In the genomic region with DNA sequence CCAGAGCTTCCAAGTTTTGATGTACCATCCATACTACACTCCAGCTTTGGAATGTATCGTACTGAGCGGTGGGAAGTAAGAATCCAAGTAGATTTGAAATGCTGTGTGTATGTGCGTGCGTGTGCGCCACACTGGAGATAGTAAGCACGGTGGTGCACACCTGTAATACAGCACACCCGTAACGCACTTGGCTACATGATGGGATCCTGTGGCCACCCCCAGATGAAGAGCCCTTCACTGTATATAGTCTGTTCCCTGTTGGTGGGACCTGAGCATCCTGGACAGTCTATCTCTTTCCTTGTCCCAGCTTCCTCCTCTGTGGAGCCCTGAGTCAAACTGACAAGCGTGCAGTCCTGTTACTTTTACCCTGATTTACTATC, we compare ENCODE assay signal across 9 mouse cellular contexts. TPM values are rescaled to one million over a fixed set of nuclear protein-coding genes. Genes with fewer than 3 reads are reported as not detected.
DNase-seq lines count a peak whose midpoint lies in the region; ATAC-seq and TF ChIP-seq lines count a peak whose summit lies in the region.
"Had no signal": no experiment of that assay in that cellular context is flagged by ENCODE, and none has a peak within 500 bp of the region (broad histone marks: within the 10 kb centered on the region; RNA-seq: fewer than 3 reads in every experiment).

No protein-coding gene starts in this region.

- peak overlapping the region; percentile 59 for H3K4me3 ChIP-seq in left cerebral cortex, adult 2 months
- peak overlapping the region; percentile 62 for H3K4me3 ChIP-seq in embryonic facial prominence, embryonic 12.5 days
- H3K4me3 ChIP-seq in intestine, embryonic 14.5 days (ENCODE audit: low read depth, low read length) = peak overlapping the region; percentile 94

- DNase-seq in left cerebral cortex, adult 2 months (ENCODE audit: extremely low spot score in 1 of 2, low spot score in 2 of 2) = no peak
- no peak for DNase-seq in left cerebral cortex, postnatal 25 days (ENCODE audit: low spot score in 2 of 2)
- DNase-seq in intestine, embryonic 14.5 days (ENCODE audit: low spot score) = no peak
- peak; percentile 27 for DNase-seq in naive thymus-derived CD4-positive, alpha-beta T cell, adult 2 months (ENCODE audit: low read depth)
- no peak for DNase-seq in layer of hippocampus, adult 11-12 months (ENCODE audit: low spot score)
- no peak for DNase-seq in embryo, embryonic 11 days
- no peak for DNase-seq in left cerebral cortex, adult 11 months (ENCODE audit: low spot score)
- DNase-seq: retina, postnatal 1 day had no signal

- intact Hi-C loops in left cerebral cortex, adult 2 months (cut with DNase I) = no loop called here
- intact Hi-C loops in left cerebral cortex, postnatal 25 days (cut with DNase I) = no loop called here

- WGBS in embryonic facial prominence, embryonic 12.5 days = 13% methylated on average over 9 of the region's 9 CpGs
- WGBS in intestine, embryonic 14.5 days = 8% methylated on average over 9 of the region's 9 CpGs

- peak overlapping the region; percentile 61 for H3K9ac ChIP-seq in embryonic facial prominence, embryonic 12.5 days
- peak overlapping the region; percentile 81 for H3K9ac ChIP-seq in intestine, embryonic 14.5 days (ENCODE audit: low read length)

- TF ChIP-seq CTCF in left cerebral cortex, adult 2 months (IDR thresholded peaks at IDR 0.05) = no peak

- peaks cover 17% of the 10 kb centered on the region for H3K4me1 ChIP-seq in embryonic facial prominence, embryonic 12.5 days
- H3K4me1 ChIP-seq in intestine, embryonic 14.5 days (replicated peaks; ENCODE audit: control insufficient read depth, insufficient read depth, low read length) = peaks cover 15% of the 10 kb centered on the region

- H3K27ac ChIP-seq in left cerebral cortex, adult 2 months = no peak overlapping the region
- peak overlapping the region; percentile 83; the same call in 1 of the 2 replicates for H3K27ac ChIP-seq in embryonic facial prominence, embryonic 12.5 days
- peak overlapping the region; percentile 91 for H3K27ac ChIP-seq in intestine, embryonic 14.5 days (ENCODE audit: low read depth)

- no peaks in the 10 kb centered on the region for H3K9me3 ChIP-seq in embryonic facial prominence, embryonic 12.5 days
- no peaks in the 10 kb centered on the region for H3K9me3 ChIP-seq in intestine, embryonic 14.5 days (ENCODE audit: control insufficient read depth, low read length)

- no peaks in the 10 kb centered on the region for H3K27me3 ChIP-seq in embryonic facial prominence, embryonic 12.5 days
- no peaks in the 10 kb centered on the region for H3K27me3 ChIP-seq in intestine, embryonic 14.5 days (replicated peaks; ENCODE audit: control insufficient read depth, insufficient read depth, low read length)

- H3K36me3 ChIP-seq in embryonic facial prominence, embryonic 12.5 days = peaks cover 28% of the 10 kb centered on the region
- peaks cover 41% of the 10 kb centered on the region for H3K36me3 ChIP-seq in intestine, embryonic 14.5 days (ENCODE audit: control insufficient read depth, insufficient read depth, low read length)

- peak overlapping the region; percentile 63 for H3K4me2 ChIP-seq in embryonic facial prominence, embryonic 12.5 days (replicated peaks)
- peak overlapping the region; percentile 88 for H3K4me2 ChIP-seq in intestine, embryonic 14.5 days (ENCODE audit: low read length)

- no peak for ATAC-seq in embryonic facial prominence, embryonic 12.5 days (ENCODE audit: insufficient number of reproducible peaks, insufficient read depth, low FRiP score, low TSS enrichment)
- no peak for ATAC-seq in intestine, embryonic 14.5 days (replicated peaks; ENCODE audit: low FRiP score, low TSS enrichment, low read depth)

RNA-seq across cellular contexts. Expression of a gene that starts 0.9 kb away (rescaled TPM):
- total RNA-seq in left cerebral cortex, adult 2 months (2021) = under 1 TPM; 0.25 to 0.30 TPM
- total RNA-seq in left cerebral cortex, postnatal 25 days (2021) = under 1 TPM; 0.73 to 0.99 TPM
- polyA plus RNA-seq in embryonic facial prominence, embryonic 12.5 days (2016; fragmentation: Nextera tagmentation; extraction: Ambion mirVana) = 148 and 152 TPM in 2 replicates
- polyA plus RNA-seq in intestine, embryonic 14.5 days (2014; fragmentation: Nextera tagmentation; extraction: Ambion mirVana) = 150 and 170 TPM in 2 replicates

RNA-seq across cellular contexts. Expression of a gene that starts 13.1 kb away (rescaled TPM):
- 10 to 100 TPM; 31.1 to 33.8 TPM for total RNA-seq in left cerebral cortex, adult 2 months (2021)
- total RNA-seq in left cerebral cortex, postnatal 25 days (2021) = 10 to 100 TPM; 29.1 to 29.5 TPM
- 12.3 and 12.6 TPM in 2 replicates for polyA plus RNA-seq in embryonic facial prominence, embryonic 12.5 days (2016; fragmentation: Nextera tagmentation; extraction: Ambion mirVana)
- polyA plus RNA-seq in intestine, embryonic 14.5 days (2014; fragmentation: Nextera tagmentation; extraction: Ambion mirVana) = 8.8 TPM in 2 replicates

RNA-seq across cellular contexts. Expression of a gene that starts 24.2 kb away (rescaled TPM):
- total RNA-seq in left cerebral cortex, adult 2 months (2021) = 10 to 100 TPM; 23.3 to 28.0 TPM
- 10 to 100 TPM; 16.9 to 18.2 TPM for total RNA-seq in left cerebral cortex, postnatal 25 days (2021)
- polyA plus RNA-seq in embryonic facial prominence, embryonic 12.5 days (2016; fragmentation: Nextera tagmentation; extraction: Ambion mirVana) = 36.8 and 43.5 TPM in 2 replicates
- 50.1 and 58.9 TPM in 2 replicates for polyA plus RNA-seq in intestine, embryonic 14.5 days (2014; fragmentation: Nextera tagmentation; extraction: Ambion mirVana)

RNA-seq across cellular contexts. Expression of a gene that starts 30.7 kb away (rescaled TPM):
- 10 to 100 TPM; 38.7 to 39.8 TPM for total RNA-seq in left cerebral cortex, adult 2 months (2021)
- total RNA-seq in left cerebral cortex, postnatal 25 days (2021) = 10 to 100 TPM; 35.1 to 35.8 TPM
- polyA plus RNA-seq in embryonic facial prominence, embryonic 12.5 days (2016; fragmentation: Nextera tagmentation; extraction: Ambion mirVana) = 71.0 and 75.2 TPM in 2 replicates
- polyA plus RNA-seq in intestine, embryonic 14.5 days (2014; fragmentation: Nextera tagmentation; extraction: Ambion mirVana) = 46.6 and 53.1 TPM in 2 replicates

RNA-seq across cellular contexts. Expression of a gene that starts 38.1 kb away (rescaled TPM):
- 10 to 100 TPM; 20.1 to 24.7 TPM for total RNA-seq in left cerebral cortex, adult 2 months (2021)
- 10 to 100 TPM; 17.3 to 18.9 TPM for total RNA-seq in left cerebral cortex, postnatal 25 days (2021)
- 44.0 and 44.3 TPM in 2 replicates for polyA plus RNA-seq in embryonic facial prominence, embryonic 12.5 days (2016; fragmentation: Nextera tagmentation; extraction: Ambion mirVana)
- polyA plus RNA-seq in intestine, embryonic 14.5 days (2014; fragmentation: Nextera tagmentation; extraction: Ambion mirVana) = 32.9 and 38.7 TPM in 2 replicates
